Mouse (Mus musculus) embryonic facial prominence, embryonic 14.5 days (tissue): ENCODE measurements around the gene Zfp808. TPM values are rescaled to one million over a fixed set of nuclear protein-coding genes. Genes with fewer than 3 reads are reported as not detected.
"Not testable (repeated sequence)": the region's sequence is repeated elsewhere in the genome, so short reads cannot be mapped to it uniquely, and the experiment has no call there.

Experiments
- ATAC-seq: fragments of 200-750 bp; cut with Nextera tagmentation; 2 replicates; pipeline ENCODE4 v1.8.0; 2017; ENCODE audit warnings: low read depth, moderate number of reproducible peaks, moderate TSS enrichment
- DNase-seq: peaks from one replicate; pipeline ENCODE4 v3.0.0-alpha.2; 2015; ENCODE audit warnings: low spot score
- H3K27ac ChIP-seq: fragments of 300-500 bp; sonication (generic); replicated peaks from 2 replicates; pipeline ENCODE4 v1.5.1; 2014; ENCODE audit warnings: low read depth, mild to moderate bottlenecking, low read length, moderate library complexity
- H3K27me3 ChIP-seq: fragments of 300-500 bp; sonication (generic); replicated peaks from 2 replicates; pipeline ENCODE4 v1.6.1; 2014; ENCODE audit warnings: low read length; ENCODE audit not compliant: control insufficient read depth, insufficient read depth
- H3K36me3 ChIP-seq: fragments of 300-500 bp; sonication (generic); 2 replicates; pipeline ENCODE4 v1.6.1; 2014; ENCODE audit warnings: low read length, mixed read lengths; ENCODE audit not compliant: control insufficient read depth, insufficient read depth
- H3K4me1 ChIP-seq: fragments of 300-500 bp; sonication (generic); 2 replicates; pipeline ENCODE4 v1.6.1; 2014; ENCODE audit warnings: antibody characterized with exemption, low read length; ENCODE audit not compliant: control insufficient read depth, insufficient read depth
- H3K4me2 ChIP-seq: fragments of 300-500 bp; sonication (generic); 2 replicates; pipeline ENCODE4 v1.6.1; 2014; ENCODE audit warnings: low read depth, mild to moderate bottlenecking, low read length, moderate library complexity, mixed read lengths
- H3K4me3 ChIP-seq: fragments of 300-500 bp; sonication (generic); 2 replicates; pipeline ENCODE4 v1.5.1; 2014; ENCODE audit warnings: low read depth, mild to moderate bottlenecking, low read length
- H3K9ac ChIP-seq: fragments of 300-500 bp; sonication (generic); 2 replicates; pipeline ENCODE4 v1.6.1; 2014; ENCODE audit warnings: low read depth, mild to moderate bottlenecking, low read length, moderate library complexity, mixed read lengths
- H3K9me3 ChIP-seq: fragments of 300-500 bp; sonication (generic); 2 replicates; pipeline ENCODE4 v1.6.1; 2016; ENCODE audit warnings: low read length; ENCODE audit not compliant: control insufficient read depth
- WGBS: fragments of 180-500 bp; shearing (Covaris S2); extraction: QIAGEN DNeasy Blood & Tissue Kit; methylation state at CpG from one replicate; pipeline ENCODE4 v1.1.7; 2014; 5-methylcytosine and 5-hydroxymethylcytosine counted together
- polyA plus RNA-seq: library from polyadenylated mRNA; unstranded; fragments of >200 nt; fragmentation: Nextera tagmentation; extraction: Ambion mirVana; gene quantifications from 2 replicates; pipeline ENCODE4 v1.2.1, GENCODE M21; 2014

Gene Zfp808
- 7.8 and 8.8 TPM in 2 replicates for polyA plus RNA-seq

DNA sequence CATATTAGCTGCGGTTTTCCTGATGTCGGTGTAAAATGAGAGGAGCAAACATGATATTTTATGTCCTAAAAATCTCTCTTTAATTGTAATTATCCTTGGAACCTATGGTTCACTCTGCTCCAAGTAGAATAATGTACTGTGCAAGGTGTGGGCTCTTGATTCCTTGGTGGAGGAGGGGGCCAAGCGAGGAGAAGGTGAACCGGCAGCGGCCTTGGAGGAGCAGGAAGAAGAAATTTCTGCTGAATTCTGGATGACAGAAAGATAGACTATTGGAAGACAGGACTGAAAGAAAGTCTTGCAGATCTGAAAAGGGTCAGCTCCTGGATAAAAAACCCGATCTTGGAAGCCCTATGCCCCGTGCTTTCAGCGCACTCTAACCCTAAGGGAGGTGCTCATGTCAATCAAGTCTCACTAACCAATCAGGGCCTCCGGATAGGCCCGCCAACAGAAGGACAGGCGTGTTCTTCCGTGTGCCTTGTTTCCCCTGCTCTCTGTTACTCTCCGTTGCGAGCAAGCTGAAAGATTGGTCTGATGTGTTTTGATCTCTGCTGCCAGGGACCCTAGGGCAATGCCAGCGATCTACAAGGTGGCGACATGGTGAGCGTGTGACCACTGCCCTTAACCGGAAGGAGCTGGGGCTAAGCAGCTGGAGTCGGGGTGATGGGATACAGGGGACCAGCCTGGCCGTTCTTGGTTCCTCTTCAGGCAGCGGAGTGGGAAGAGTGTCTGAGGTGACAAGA lies at the start of gene Zfp808:
TSS of gene Zfp808 (plus strand) at position 455 of the 740 bp plus-strand sequence.
- peak within 1 kb of the TSS; percentile 57 for H3K4me3 ChIP-seq
- H3K27me3 ChIP-seq, H3K4me1 ChIP-seq, H3K36me3 ChIP-seq, H3K27ac ChIP-seq, H3K9me3 ChIP-seq: not testable (repeated sequence)
- DNase-seq, result peak; percentile 68
- peak within 1 kb of the TSS; percentile 49 for H3K4me2 ChIP-seq
- peak within 1 kb of the TSS; percentile 68 for H3K9ac ChIP-seq
- peak; percentile 83 for ATAC-seq
- WGBS, result 2% methylated on average over 19 of the region's 21 CpGs

DNA sequence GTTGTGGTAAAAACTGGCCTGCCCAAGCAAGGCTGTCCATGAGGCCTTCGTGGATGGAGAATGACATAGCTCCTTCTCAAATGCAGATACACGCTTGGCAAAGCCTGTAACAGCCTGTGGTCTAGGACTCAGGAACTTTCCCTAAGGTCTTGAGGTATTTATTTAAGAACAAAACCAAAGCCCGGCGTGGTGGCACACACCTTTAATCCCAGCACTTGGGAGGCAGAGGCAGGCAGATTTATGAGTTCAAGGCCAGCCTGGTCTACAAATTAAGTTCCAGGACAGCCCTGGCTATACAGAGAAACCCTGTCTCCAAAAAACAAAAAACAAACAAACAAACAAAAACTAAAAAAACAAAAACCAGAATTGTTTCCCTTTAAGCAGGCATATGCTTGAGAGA lies 30.9 kb upstream of the Zfp808 start:
- H3K27me3 ChIP-seq, H3K36me3 ChIP-seq, DNase-seq, H3K4me3 ChIP-seq, H3K27ac ChIP-seq, ATAC-seq, H3K4me1 ChIP-seq, H3K4me2 ChIP-seq, H3K9me3 ChIP-seq, H3K9ac ChIP-seq: not testable (repeated sequence)
- WGBS, result 82% methylated on average over 4 of the region's 4 CpGs

DNA sequence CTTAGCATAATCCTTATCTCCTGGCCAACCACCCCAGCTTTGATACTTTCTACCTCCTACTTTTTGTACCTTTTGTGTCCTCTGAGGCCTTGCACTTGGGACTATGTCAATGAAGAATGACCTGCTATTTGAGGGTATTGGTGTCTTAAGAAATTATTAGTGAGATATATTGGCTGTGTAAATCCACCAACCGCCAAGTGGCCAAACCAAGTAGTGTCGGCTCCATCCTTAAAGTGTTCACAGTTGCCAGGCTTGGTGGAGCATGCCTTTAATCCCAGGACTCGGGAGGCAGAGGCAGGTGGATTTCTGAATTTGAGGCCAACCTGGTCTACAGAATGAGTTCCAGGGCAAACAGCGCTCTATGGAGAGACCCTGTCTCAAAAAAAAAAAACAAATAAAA lies 30.2 kb upstream of the Zfp808 start:
- H3K36me3 ChIP-seq, DNase-seq, H3K9me3 ChIP-seq, H3K4me2 ChIP-seq, ATAC-seq, H3K27ac ChIP-seq, H3K4me1 ChIP-seq, H3K4me3 ChIP-seq, H3K27me3 ChIP-seq, H3K9ac ChIP-seq: not testable (repeated sequence)
- WGBS, result 86% methylated on average over 4 of the region's 4 CpGs

DNA sequence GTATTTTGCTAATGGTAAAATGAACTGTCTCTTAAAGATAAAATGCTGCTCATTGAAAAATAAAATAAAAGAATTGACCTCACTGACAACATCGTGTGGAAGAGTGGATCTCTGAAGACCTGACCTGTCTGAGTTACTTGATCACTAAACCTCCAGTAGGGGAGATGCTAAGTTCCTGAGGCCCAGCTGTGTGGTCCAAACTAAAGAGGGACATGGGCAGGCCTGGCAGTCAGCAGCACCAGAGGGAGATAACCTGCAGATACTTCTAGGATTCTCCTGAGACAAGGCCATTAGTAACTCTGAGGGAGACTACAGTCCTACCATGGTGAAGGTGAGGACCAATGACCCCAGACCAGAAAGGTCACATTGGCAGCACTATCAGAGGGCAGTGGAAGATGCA lies 27.3 kb upstream of the Zfp808 start:
- DNase-seq, ATAC-seq, H3K27me3 ChIP-seq, H3K9ac ChIP-seq, H3K27ac ChIP-seq, H3K9me3 ChIP-seq, H3K4me2 ChIP-seq, H3K4me1 ChIP-seq, H3K36me3 ChIP-seq, H3K4me3 ChIP-seq: not testable (repeated sequence)
- WGBS, result 76% methylated on average over 1 of the region's 1 CpGs

DNA sequence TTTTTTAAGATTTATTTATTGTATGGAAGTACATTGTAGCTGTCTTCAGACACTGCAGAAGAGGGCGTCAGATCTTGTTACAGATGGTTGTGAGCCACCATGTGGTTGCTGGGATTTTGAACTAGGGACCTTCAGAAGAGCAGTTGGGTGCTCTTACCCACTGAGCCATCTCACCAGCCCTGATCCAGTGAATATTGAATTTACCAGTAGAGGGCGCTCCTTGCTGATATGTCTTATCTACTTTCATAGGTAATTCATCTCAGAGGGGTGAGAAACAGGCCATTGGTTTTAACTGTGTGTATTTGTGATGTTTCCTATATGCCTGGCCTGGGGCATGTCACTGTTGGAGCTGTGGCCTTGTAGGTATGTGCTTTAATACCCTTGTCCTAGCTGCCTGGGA lies 13.8 kb upstream of the Zfp808 start:
- H3K36me3 ChIP-seq, H3K4me3 ChIP-seq, H3K27me3 ChIP-seq, H3K27ac ChIP-seq, H3K9me3 ChIP-seq, DNase-seq, H3K4me1 ChIP-seq, H3K4me2 ChIP-seq, H3K9ac ChIP-seq, ATAC-seq: not testable (repeated sequence)
- 31% methylated on average over 2 of the region's 2 CpGs for WGBS

DNA sequence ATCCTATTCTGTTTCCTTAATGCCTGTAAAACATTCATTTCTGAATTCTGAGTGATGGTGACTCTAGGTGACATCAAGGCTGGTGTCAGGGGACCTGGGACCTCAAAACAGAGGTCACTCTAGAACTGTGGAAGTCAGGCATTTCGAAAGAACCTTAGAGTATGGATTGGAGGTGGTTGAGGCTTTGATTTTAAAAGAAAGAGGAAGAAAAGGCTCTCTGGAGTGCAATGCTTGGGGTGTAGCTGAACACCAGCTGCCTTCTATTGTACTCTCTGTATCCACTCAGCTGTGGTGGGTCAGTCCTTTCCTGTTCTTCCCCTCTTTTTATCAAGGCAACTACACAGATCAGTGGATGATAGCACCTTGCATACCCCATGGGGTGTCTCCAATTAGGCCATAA lies 8.1 kb upstream of the Zfp808 start:
- 46% methylated on average over 1 of the region's 1 CpGs for WGBS
- H3K9me3 ChIP-seq, H3K36me3 ChIP-seq, H3K27me3 ChIP-seq, ATAC-seq, H3K27ac ChIP-seq, H3K4me3 ChIP-seq, H3K4me1 ChIP-seq, H3K4me2 ChIP-seq, H3K9ac ChIP-seq, DNase-seq: not testable (repeated sequence)

DNA sequence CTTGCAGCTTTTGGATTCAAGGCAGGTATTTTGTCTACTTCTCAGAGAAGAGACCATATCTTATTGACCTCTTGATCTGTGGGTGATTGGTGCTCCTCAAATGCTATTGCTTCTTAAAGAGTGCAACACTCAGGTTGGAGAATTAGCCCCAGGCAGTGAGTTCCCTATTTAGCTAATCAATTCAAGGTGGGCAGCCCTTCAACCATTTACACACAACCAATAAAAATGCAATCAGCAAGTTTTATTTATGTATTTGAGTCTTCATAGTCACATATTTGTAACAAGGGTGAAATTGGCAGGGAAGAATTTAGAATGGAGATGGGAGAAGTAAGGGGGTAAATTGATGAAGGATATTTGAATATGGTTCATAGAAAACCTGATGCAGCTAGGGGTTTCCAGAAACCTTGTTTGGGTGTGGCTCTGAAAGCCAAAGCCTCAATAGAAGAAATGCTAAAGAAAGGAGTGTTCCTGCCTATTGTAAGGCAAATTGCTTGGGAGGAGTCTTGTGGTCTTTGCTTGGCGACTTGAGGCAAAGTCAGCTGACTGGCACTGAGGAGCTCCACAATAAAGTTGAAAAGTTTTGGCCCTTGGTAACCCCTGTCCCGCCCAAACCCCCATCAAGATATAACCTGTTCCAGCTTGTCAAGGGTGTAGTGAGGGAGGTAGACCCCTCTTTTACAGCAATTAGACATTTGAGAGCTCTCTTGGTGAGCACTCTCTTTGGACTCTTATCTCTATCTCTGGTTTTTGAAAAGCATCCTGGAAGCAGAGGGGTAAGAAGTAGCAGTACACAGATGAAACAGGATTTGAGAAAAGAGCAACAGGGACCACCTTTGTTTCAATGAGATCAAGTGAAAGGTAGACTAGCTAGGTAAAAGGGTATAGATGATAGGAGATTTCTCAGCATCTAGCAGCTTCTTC lies 52.4 kb downstream of the Zfp808 start:
- ATAC-seq, H3K27me3 ChIP-seq, H3K9me3 ChIP-seq, H3K4me3 ChIP-seq, H3K4me1 ChIP-seq, H3K27ac ChIP-seq, H3K9ac ChIP-seq, H3K36me3 ChIP-seq, H3K4me2 ChIP-seq, DNase-seq: not testable (repeated sequence)
- 60% methylated on average over 2 of the region's 2 CpGs for WGBS

DNA sequence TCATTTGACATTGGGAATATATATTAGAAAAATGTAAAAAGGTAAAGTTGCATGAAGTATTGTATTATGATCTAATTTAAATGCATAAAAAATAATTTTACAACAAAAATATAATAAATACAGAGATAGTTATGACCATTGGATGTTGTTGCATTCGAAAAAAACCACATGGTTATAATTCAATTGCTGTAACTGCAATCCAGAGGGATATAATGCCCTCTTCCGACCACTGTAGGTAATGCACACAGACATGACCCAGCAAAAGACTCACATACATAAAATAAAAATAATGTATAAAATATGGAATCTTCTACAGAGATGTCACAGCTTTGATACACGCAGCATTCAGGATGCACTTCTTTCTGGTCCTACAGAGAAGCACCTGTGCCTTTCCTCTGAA lies 115.6 kb downstream of the Zfp808 start:
- 51% methylated on average over 3 of the region's 3 CpGs for WGBS
- H3K27me3 ChIP-seq, result no peaks in the 10 kb centered on the region
- no peak overlapping the region for H3K27ac ChIP-seq
- H3K4me2 ChIP-seq, result no peak overlapping the region
- no peaks in the 10 kb centered on the region for H3K4me1 ChIP-seq
- ATAC-seq, result no peak
- no peaks in the 10 kb centered on the region for H3K9me3 ChIP-seq
- DNase-seq, result no peak
- H3K9ac ChIP-seq, result no peak overlapping the region
- H3K36me3 ChIP-seq, result no peaks in the 10 kb centered on the region
- no peak overlapping the region for H3K4me3 ChIP-seq
